Mouse (Mus musculus): ENCODE measurements around the gene Cry2. TPM values are rescaled to one million over a fixed set of nuclear protein-coding genes. Genes with fewer than 3 reads are reported as not detected.
"Not testable (repeated sequence)": the region's sequence is repeated elsewhere in the genome, so short reads cannot be mapped to it uniquely, and the experiment has no call there.

Cry2 gene
- total RNA-seq, 1 experiment from 2014 or later, result 12.6 TPM

- ATAC-seq (replicated peaks; ENCODE audit: low read depth, poor library complexity, severe bottlenecking), result no peak
Measured at GRCm38 (mm10) chr2:92424462-92425308, 9.2 kb downstream of the Cry2 start.

- ATAC-seq (replicated peaks; ENCODE audit: low read depth, poor library complexity, severe bottlenecking), result peak; percentile 78
Measured at GRCm38 (mm10) chr2:92423702-92424461, 10.0 kb downstream of the Cry2 start.

DNA sequence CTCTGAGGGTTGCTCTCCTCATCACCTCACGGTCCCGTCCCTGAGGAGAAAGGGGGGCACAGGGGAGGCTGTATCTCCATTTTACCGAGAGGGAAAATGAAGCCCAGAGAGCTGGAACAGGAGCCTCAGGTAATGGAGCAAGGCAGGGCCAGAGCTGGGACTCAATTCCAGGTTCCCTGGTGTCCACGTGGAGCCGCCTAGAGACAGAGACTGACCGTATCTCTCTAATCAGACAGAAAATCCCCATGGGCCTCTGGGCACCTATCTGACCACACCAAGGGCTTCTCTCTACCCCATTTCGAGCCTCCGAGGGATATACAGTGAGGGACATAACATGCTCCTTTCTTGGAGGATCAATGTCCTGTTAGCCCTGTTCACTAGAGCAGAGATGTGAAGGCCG is 10.7 kb downstream of the Cry2 start:
- ATAC-seq (replicated peaks; ENCODE audit: low read depth, poor library complexity, severe bottlenecking), result no peak

GRCm38 (mm10) chr2:92422388-92423135 is 11.3 kb downstream of the Cry2 start:
- ATAC-seq (replicated peaks; ENCODE audit: low read depth, poor library complexity, severe bottlenecking), result peak; percentile 88

DNA sequence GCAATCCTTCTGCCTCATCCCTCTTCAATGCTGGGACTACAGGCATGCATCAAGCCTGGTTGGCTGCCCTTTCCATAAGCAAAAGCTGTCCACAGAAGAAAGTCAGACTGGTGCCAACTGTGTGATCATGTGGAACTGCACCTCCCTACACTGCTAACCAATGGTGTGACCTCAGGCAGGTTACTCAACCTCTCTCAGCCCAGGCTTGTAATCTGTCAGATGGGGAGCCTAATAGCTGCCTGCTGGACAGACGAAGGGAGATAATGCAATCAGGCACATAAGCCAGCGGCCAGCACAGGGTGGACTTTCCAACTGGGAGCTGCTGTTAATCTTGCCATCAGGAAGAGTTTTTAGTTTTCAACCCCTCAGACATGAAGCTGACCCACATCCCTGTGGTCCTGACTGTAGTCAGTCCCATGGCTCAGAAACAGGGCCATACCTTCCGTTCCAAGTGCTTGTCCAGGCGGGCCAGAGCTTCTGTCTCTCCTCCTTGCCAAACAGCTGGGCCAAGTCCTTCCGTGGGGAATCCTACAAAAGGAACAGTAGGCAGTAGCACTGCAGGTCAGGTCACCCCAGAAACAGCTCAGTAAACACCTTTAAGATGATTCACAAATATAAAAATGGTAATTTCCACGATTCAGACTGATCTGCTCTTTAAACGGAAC is 12.0 kb downstream of the Cry2 start:
- ATAC-seq (replicated peaks; ENCODE audit: low read depth, poor library complexity, severe bottlenecking), result no peak

DNA sequence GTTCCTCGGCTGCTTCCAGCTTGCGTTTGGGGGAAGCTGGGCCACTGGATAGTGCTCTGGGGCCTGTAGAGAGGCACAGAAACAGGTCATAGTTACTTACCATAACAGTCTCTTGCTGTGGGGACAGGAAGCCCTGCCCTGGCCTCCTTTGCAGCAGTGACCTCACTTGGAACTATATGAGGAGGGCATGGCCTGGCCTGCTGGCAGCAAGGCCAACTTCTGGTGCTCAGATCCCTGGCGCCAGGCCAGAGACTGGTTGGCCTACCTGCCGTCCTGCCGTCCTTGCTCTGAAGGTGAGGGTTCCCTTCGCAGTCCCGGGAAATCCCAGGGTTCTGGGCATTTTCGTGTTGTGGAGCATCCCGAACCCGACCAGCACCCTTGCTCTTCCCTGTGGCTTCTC is 22.1 kb downstream of the Cry2 start:
- no peak for ATAC-seq (replicated peaks; ENCODE audit: low read depth, poor library complexity, severe bottlenecking)

DNA sequence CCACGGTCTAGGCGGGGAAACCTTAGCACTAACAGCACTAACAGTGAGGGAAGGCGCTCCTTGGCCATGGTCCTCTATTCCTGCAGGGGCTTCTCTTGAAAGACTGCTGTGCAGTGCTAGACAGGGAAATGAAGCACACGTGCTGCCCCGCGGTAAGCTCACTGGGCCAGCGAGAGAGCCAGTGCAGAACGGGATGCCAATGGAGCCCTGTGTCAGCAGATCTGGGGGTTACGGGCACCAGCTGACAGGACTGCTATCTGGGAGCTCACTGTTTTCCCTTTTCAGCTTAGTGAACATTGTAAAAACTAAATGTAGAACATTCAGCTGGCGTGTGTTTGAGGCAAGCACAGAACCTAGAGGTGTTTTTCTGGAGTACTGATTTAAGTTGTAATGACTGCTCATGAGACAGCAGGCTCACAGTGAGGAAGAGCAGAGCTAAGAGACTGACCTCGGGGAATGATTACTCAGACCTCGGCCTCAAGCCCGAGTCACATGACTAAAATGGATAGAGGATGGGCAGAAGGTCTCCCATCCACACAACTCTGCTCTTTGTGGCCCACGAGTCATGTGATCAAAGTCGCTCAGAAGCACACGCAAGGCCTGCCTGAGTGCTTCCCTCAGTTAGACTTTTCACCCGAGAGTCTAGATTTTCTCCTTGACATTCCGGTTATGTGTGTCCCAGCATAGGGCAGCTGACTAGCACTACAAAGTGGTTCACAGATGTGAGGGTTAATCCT is 25.4 kb downstream of the Cry2 start:
- ATAC-seq (replicated peaks; ENCODE audit: low read depth, poor library complexity, severe bottlenecking), result no peak

- ATAC-seq (replicated peaks; ENCODE audit: low read depth, poor library complexity, severe bottlenecking), result no peak
Measured at GRCm38 (mm10) chr2:92405687-92406086, 28.2 kb downstream of the Cry2 start.

GRCm38 (mm10) chr2:92404737-92405136 is 29.1 kb downstream of the Cry2 start:
- ATAC-seq (replicated peaks; ENCODE audit: low read depth, poor library complexity, severe bottlenecking), result no peak

GRCm38 (mm10) chr2:92403776-92404319 is 30.0 kb downstream of the Cry2 start:
- no peak for ATAC-seq (replicated peaks; ENCODE audit: low read depth, poor library complexity, severe bottlenecking)

- no peak for ATAC-seq (replicated peaks; ENCODE audit: low read depth, poor library complexity, severe bottlenecking)
Measured at GRCm38 (mm10) chr2:92402591-92403326, 31.1 kb downstream of the Cry2 start.

GRCm38 (mm10) chr2:92401091-92401561 is 32.7 kb downstream of the Cry2 start, which contains the start of gene Mapk8ip1:
Mapk8ip1 (minus strand) TSS chr2:92401263.
- peak; percentile 39 for ATAC-seq (replicated peaks; ENCODE audit: low read depth, poor library complexity, severe bottlenecking)

DNA sequence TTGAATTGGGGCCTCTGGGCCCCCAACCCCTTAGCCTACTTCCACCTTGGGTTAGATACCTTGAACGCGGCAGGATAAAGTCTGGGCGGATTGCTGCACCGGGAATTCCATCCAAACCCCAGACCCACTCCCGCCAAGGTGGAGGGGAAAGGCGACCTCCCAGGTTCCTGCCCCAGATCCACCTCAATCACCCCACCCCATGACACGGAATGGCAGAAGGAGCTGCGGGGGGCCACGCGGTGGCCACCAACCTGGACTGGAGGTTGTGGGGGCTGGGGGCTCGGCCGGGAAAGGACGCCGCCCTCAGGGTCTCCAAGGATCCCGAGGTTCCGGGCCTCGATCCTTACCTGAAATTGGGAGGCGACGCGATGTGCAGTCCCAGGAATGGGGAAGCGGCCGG is 33.2 kb downstream of the Cry2 start:
- ATAC-seq (replicated peaks; ENCODE audit: low read depth, poor library complexity, severe bottlenecking), result no peak

GRCm38 (mm10) chr2:92399877-92400276 is 34.0 kb downstream of the Cry2 start:
- not testable (repeated sequence) for ATAC-seq (replicated peaks; ENCODE audit: low read depth, poor library complexity, severe bottlenecking)

DNA sequence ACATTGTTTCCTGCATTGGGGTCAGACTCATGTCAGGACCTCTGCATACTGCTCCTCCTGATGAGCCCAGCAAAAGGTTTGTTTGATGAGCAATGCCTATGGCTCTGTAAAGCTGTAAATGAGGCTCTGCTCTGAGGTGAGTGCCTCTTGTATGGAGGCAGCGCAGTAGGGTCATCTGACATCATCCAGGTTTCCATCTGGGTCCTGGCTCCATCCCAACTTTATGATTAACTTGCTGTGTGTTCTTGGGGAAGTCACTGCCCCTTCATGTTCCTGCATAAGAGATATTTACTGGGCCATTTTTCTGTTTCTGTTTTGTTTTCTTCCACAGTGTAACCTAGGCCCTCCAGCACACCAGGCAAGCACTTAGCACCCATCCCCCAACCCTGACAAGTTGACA is 36.4 kb downstream of the Cry2 start:
- ATAC-seq (replicated peaks; ENCODE audit: low read depth, poor library complexity, severe bottlenecking), result no peak

- no peak for ATAC-seq (replicated peaks; ENCODE audit: low read depth, poor library complexity, severe bottlenecking)
Measured at GRCm38 (mm10) chr2:92395535-92395934, 38.3 kb downstream of the Cry2 start.

- no peak for ATAC-seq (replicated peaks; ENCODE audit: low read depth, poor library complexity, severe bottlenecking)
Measured at GRCm38 (mm10) chr2:92392318-92393264, 41.3 kb downstream of the Cry2 start.
